Comparison of ENCODE assay signal across 20 mouse cellular contexts in the genomic region with DNA sequence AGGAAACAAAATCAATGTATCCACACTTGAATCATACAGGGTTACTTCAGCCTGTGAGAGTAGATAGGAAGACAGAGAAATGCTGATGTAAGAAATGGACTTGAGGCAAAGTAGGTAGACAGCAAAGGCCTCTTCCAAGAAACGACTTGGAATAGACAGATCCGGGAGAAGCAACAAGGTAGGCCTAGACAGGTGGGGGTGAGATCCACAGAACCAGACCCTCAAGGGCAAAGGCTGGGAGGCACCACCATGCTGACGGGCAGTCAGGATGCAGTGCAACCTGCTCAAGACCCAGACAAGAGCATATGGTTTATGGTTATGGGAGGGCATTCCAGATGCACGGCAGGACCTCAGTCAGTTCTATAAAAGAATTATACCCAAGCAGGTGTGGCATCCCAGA. TPM values are rescaled to one million over a fixed set of nuclear protein-coding genes. Genes with fewer than 3 reads are reported as not detected.
DNase-seq lines count a peak whose midpoint lies in the region; ATAC-seq and TF ChIP-seq lines count a peak whose summit lies in the region.
"Had no signal": no experiment of that assay in that cellular context is flagged by ENCODE, and none has a peak within 500 bp of the region (broad histone marks: within the 10 kb centered on the region; RNA-seq: fewer than 3 reads in every experiment).

No protein-coding gene starts in this region.

- ATAC-seq in forebrain, embryonic 14.5 days = no peak
- ATAC-seq in forebrain, embryonic 12.5 days (ENCODE audit: low FRiP score) = no peak
- ATAC-seq in midbrain, embryonic 14.5 days (ENCODE audit: low FRiP score, low TSS enrichment) = no peak
- no peak; the same call in 1 of the 2 replicates for ATAC-seq in neural tube, embryonic 15.5 days (ENCODE audit: low FRiP score)
- no peak for ATAC-seq in intestine, postnatal 0 days

- intact Hi-C loops in left cerebral cortex, adult 2 months (cut with DNase I) = no loop called here
- intact Hi-C loops in left cerebral cortex, postnatal 10 days (cut with DNase I) = no loop called here

- WGBS in forebrain, embryonic 14.5 days = 77% methylated on average over 4 of the region's 4 CpGs
- WGBS in forebrain, embryonic 12.5 days = 82% methylated on average over 4 of the region's 4 CpGs
- WGBS in midbrain, embryonic 14.5 days = 83% methylated on average over 4 of the region's 4 CpGs
- WGBS in neural tube, embryonic 15.5 days = 62% methylated on average over 4 of the region's 4 CpGs
- WGBS in intestine, postnatal 0 days = 69% methylated on average over 4 of the region's 4 CpGs

- H3K36me3 ChIP-seq in forebrain, embryonic 14.5 days (ENCODE audit: control insufficient read depth, insufficient read depth, low read length) = no peaks in the 10 kb centered on the region
- no peaks in the 10 kb centered on the region for H3K36me3 ChIP-seq in forebrain, embryonic 12.5 days (replicated peaks)
- no peaks in the 10 kb centered on the region for H3K36me3 ChIP-seq in midbrain, embryonic 14.5 days (ENCODE audit: control insufficient read depth, insufficient read depth, low read length)
- no peaks in the 10 kb centered on the region; the same call in 1 of the 2 replicates for H3K36me3 ChIP-seq in neural tube, embryonic 15.5 days
- H3K36me3 ChIP-seq in intestine, postnatal 0 days (ENCODE audit: control insufficient read depth, insufficient read depth) = no peaks in the 10 kb centered on the region
- H3K36me3 ChIP-seq: embryonic facial prominence, embryonic 15.5 days; heart, embryonic 10.5 days had no signal

- 0 out of 2 replicates have a peak, but pooled peaks cover 3% of the 10 kb centered on the region for H3K4me1 ChIP-seq in forebrain, embryonic 14.5 days (ENCODE audit: control insufficient read depth, insufficient read depth, low read length)
- peaks cover 21% of the 10 kb centered on the region for H3K4me1 ChIP-seq in forebrain, embryonic 12.5 days
- H3K4me1 ChIP-seq in midbrain, embryonic 14.5 days (ENCODE audit: control insufficient read depth, insufficient read depth, low read length) = peaks cover 10% of the 10 kb centered on the region; the same call in 1 of the 2 replicates
- peaks cover 28% of the 10 kb centered on the region for H3K4me1 ChIP-seq in neural tube, embryonic 15.5 days
- peaks cover 2% of the 10 kb centered on the region; the same call in 1 of the 2 replicates for H3K4me1 ChIP-seq in intestine, postnatal 0 days (replicated peaks; ENCODE audit: control insufficient read depth, insufficient read depth, low read length)

- no peak overlapping the region for H3K4me3 ChIP-seq in forebrain, embryonic 14.5 days (ENCODE audit: low read depth, low read length)
- no peak overlapping the region for H3K4me3 ChIP-seq in forebrain, embryonic 12.5 days (replicated peaks)
- H3K4me3 ChIP-seq in left cerebral cortex, adult 2 months = no peak overlapping the region
- H3K4me3 ChIP-seq in midbrain, embryonic 14.5 days (replicated peaks; ENCODE audit: low read depth, low read length) = no peak overlapping the region
- H3K4me3 ChIP-seq in neural tube, embryonic 15.5 days (replicated peaks) = peak overlapping the region; percentile 60; the same call in 1 of the 2 replicates
- H3K4me3 ChIP-seq in intestine, postnatal 0 days (ENCODE audit: low read depth, low read length) = no peak overlapping the region

- no peak overlapping the region for H3K9ac ChIP-seq in forebrain, embryonic 14.5 days (ENCODE audit: low read length)
- H3K9ac ChIP-seq in forebrain, embryonic 12.5 days = no peak overlapping the region
- no peak overlapping the region for H3K9ac ChIP-seq in midbrain, embryonic 14.5 days (replicated peaks; ENCODE audit: low read length)
- no peak overlapping the region; the same call in 1 of the 2 replicates for H3K9ac ChIP-seq in neural tube, embryonic 15.5 days (replicated peaks)
- no peak overlapping the region for H3K9ac ChIP-seq in intestine, postnatal 0 days (ENCODE audit: low read depth, low read length)
- H3K9ac ChIP-seq: embryonic facial prominence, embryonic 15.5 days had no signal

- peaks cover 27% of the 10 kb centered on the region for H3K27me3 ChIP-seq in forebrain, embryonic 14.5 days (replicated peaks; ENCODE audit: control insufficient read depth, insufficient read depth, low read length)
- peaks cover 57% of the 10 kb centered on the region for H3K27me3 ChIP-seq in forebrain, embryonic 12.5 days
- H3K27me3 ChIP-seq in midbrain, embryonic 14.5 days (ENCODE audit: control insufficient read depth, insufficient read depth, low read length) = peaks cover 44% of the 10 kb centered on the region
- peaks cover 47% of the 10 kb centered on the region for H3K27me3 ChIP-seq in neural tube, embryonic 15.5 days (replicated peaks)
- peaks cover 38% of the 10 kb centered on the region for H3K27me3 ChIP-seq in intestine, postnatal 0 days (replicated peaks; ENCODE audit: control insufficient read depth, insufficient read depth, low read length)

- no peak overlapping the region for H3K27ac ChIP-seq in forebrain, embryonic 14.5 days (ENCODE audit: low read depth, low read length)
- no peak overlapping the region for H3K27ac ChIP-seq in forebrain, embryonic 12.5 days
- H3K27ac ChIP-seq in left cerebral cortex, adult 2 months = peak overlapping the region; percentile 97
- no peak overlapping the region for H3K27ac ChIP-seq in midbrain, embryonic 14.5 days (replicated peaks; ENCODE audit: low read depth, low read length)
- peak overlapping the region; percentile 79; the same call in 1 of the 2 replicates for H3K27ac ChIP-seq in neural tube, embryonic 15.5 days (replicated peaks)
- H3K27ac ChIP-seq in intestine, postnatal 0 days (ENCODE audit: low read depth, low read length) = no peak overlapping the region
- H3K27ac ChIP-seq: embryonic facial prominence, embryonic 15.5 days; heart, embryonic 10.5 days; kidney, postnatal 0 days had no signal

- no peak for DNase-seq in forebrain, embryonic 14.5 days (ENCODE audit: low spot score)
- DNase-seq in left cerebral cortex, adult 2 months (ENCODE audit: extremely low spot score in 1 of 2, low spot score in 2 of 2) = no peak
- DNase-seq in left cerebral cortex, postnatal 10 days (ENCODE audit: extremely low spot score in 1 of 2, low spot score in 2 of 2) = no peak
- DNase-seq in midbrain, embryonic 14.5 days = no peak

- no peaks in the 10 kb centered on the region for H3K9me3 ChIP-seq in forebrain, embryonic 14.5 days (replicated peaks; ENCODE audit: control insufficient read depth, low read length)
- H3K9me3 ChIP-seq in forebrain, embryonic 12.5 days = no peaks in the 10 kb centered on the region
- no peaks in the 10 kb centered on the region for H3K9me3 ChIP-seq in midbrain, embryonic 14.5 days (ENCODE audit: control insufficient read depth, low read length)
- H3K9me3 ChIP-seq in neural tube, embryonic 15.5 days (replicated peaks) = no peaks in the 10 kb centered on the region
- H3K9me3 ChIP-seq in intestine, postnatal 0 days (ENCODE audit: control insufficient read depth) = no peaks in the 10 kb centered on the region
- H3K9me3 ChIP-seq: embryonic facial prominence, embryonic 15.5 days; heart, embryonic 10.5 days had no signal

- H3K4me2 ChIP-seq in forebrain, embryonic 14.5 days (ENCODE audit: low read length) = peak overlapping the region; percentile 89; the same call in 1 of the 2 replicates
- no peak overlapping the region; the same call in 1 of the 2 replicates for H3K4me2 ChIP-seq in forebrain, embryonic 12.5 days
- H3K4me2 ChIP-seq in midbrain, embryonic 14.5 days (ENCODE audit: low read length) = peak overlapping the region; percentile 82; the same call in 1 of the 2 replicates
- H3K4me2 ChIP-seq in neural tube, embryonic 15.5 days = peak overlapping the region; percentile 69
- no peak overlapping the region for H3K4me2 ChIP-seq in intestine, postnatal 0 days (replicated peaks; ENCODE audit: low read depth)

- no peak for TF ChIP-seq CTCF in left cerebral cortex, adult 2 months (IDR thresholded peaks at IDR 0.05)
- no peak for TF ChIP-seq CTCF in intestine, postnatal 0 days (IDR thresholded peaks at IDR 0.05; ENCODE audit: low read depth)

RNA-seq across cellular contexts. Expression of a gene that starts 0.6 kb away (rescaled TPM):
- polyA plus RNA-seq in forebrain, embryonic 14.5 days (2014; fragmentation: Nextera tagmentation; extraction: Ambion mirVana) = 25.7 and 31.8 TPM in 2 replicates
- polyA plus RNA-seq in forebrain, embryonic 12.5 days (2016; fragmentation: Nextera tagmentation; extraction: Ambion mirVana) = 2.7 and 3.6 TPM in 2 replicates
- total RNA-seq in left cerebral cortex, adult 2 months (2021) = 100 to 1,000 TPM; 869 to 881 TPM
- total RNA-seq in left cerebral cortex, postnatal 10 days (2021) = 100 to 1,000 TPM; 739 to 802 TPM
- polyA plus RNA-seq in midbrain, embryonic 14.5 days (2014; fragmentation: Nextera tagmentation; extraction: Ambion mirVana) = 37.5 and 53.7 TPM in 2 replicates
- 110 and 122 TPM in 2 replicates for polyA plus RNA-seq in neural tube, embryonic 15.5 days (2015; fragmentation: Nextera tagmentation; extraction: Ambion mirVana)
- polyA plus RNA-seq in intestine, postnatal 0 days (2015; fragmentation: Nextera tagmentation; extraction: Ambion mirVana) = 0.22 and 0.37 TPM in 2 replicates
- total RNA-seq: gastrocnemius, adult 18-20 months had no signal
- polyA plus RNA-seq: C2C12; gonadal fat pad, adult 2 months; heart, postnatal 0 days; kidney, postnatal 0 days; liver, embryonic 16.5 days; lung, postnatal 0 days had no signal

RNA-seq across cellular contexts. Expression of a gene that starts 16.8 kb away (rescaled TPM):
- polyA plus RNA-seq in forebrain, embryonic 14.5 days (2014; fragmentation: Nextera tagmentation; extraction: Ambion mirVana) = not detected in 2 replicates
- not detected in 2 replicates for polyA plus RNA-seq in forebrain, embryonic 12.5 days (2016; fragmentation: Nextera tagmentation; extraction: Ambion mirVana)
- total RNA-seq in left cerebral cortex, adult 2 months (2021) = not detected
- total RNA-seq in left cerebral cortex, postnatal 10 days (2021) = under 1 TPM in 1 of 2 experiments, not detected in 1; 0.17 TPM
- not detected in 2 replicates for polyA plus RNA-seq in midbrain, embryonic 14.5 days (2014; fragmentation: Nextera tagmentation; extraction: Ambion mirVana)
- polyA plus RNA-seq in neural tube, embryonic 15.5 days (2015; fragmentation: Nextera tagmentation; extraction: Ambion mirVana) = not detected in 2 replicates
- not detected in 2 replicates for polyA plus RNA-seq in intestine, postnatal 0 days (2015; fragmentation: Nextera tagmentation; extraction: Ambion mirVana)
- total RNA-seq: adrenal gland, postnatal 36 days; gastrocnemius, adult 18-20 months; layer of hippocampus, adult 18-20 months; left cerebral cortex, postnatal 4 days had no signal
- polyA plus RNA-seq: C2C12; embryonic facial prominence, embryonic 15.5 days; gonadal fat pad, adult 2 months; heart, embryonic 10.5 days; heart, postnatal 0 days; kidney, postnatal 0 days; liver, embryonic 16.5 days; lung, postnatal 0 days; stomach, embryonic 16.5 days had no signal

RNA-seq across cellular contexts. Expression of a gene that starts 17.3 kb away (rescaled TPM):
- polyA plus RNA-seq in forebrain, embryonic 14.5 days (2014; fragmentation: Nextera tagmentation; extraction: Ambion mirVana) = 16.8 and 17.4 TPM in 2 replicates
- polyA plus RNA-seq in forebrain, embryonic 12.5 days (2016; fragmentation: Nextera tagmentation; extraction: Ambion mirVana) = 4.3 and 11.3 TPM in 2 replicates
- total RNA-seq in left cerebral cortex, adult 2 months (2021) = 100 to 1,000 TPM; 128 to 130 TPM
- 100 to 1,000 TPM; 213 to 226 TPM for total RNA-seq in left cerebral cortex, postnatal 10 days (2021)
- polyA plus RNA-seq in midbrain, embryonic 14.5 days (2014; fragmentation: Nextera tagmentation; extraction: Ambion mirVana) = 19.1 and 29.4 TPM in 2 replicates
- 10.3 and 21.6 TPM in 2 replicates for polyA plus RNA-seq in neural tube, embryonic 15.5 days (2015; fragmentation: Nextera tagmentation; extraction: Ambion mirVana)
- polyA plus RNA-seq in intestine, postnatal 0 days (2015; fragmentation: Nextera tagmentation; extraction: Ambion mirVana) = 0.50 and 0.59 TPM in 2 replicates
- total RNA-seq: gastrocnemius, adult 18-20 months had no signal
- polyA plus RNA-seq: liver, embryonic 16.5 days; lung, postnatal 0 days had no signal

RNA-seq across cellular contexts. Expression of a gene that starts 22.2 kb away (rescaled TPM):
- 16.0 and 16.3 TPM in 2 replicates for polyA plus RNA-seq in forebrain, embryonic 14.5 days (2014; fragmentation: Nextera tagmentation; extraction: Ambion mirVana)
- 12.8 and 14.2 TPM in 2 replicates for polyA plus RNA-seq in forebrain, embryonic 12.5 days (2016; fragmentation: Nextera tagmentation; extraction: Ambion mirVana)
- total RNA-seq in left cerebral cortex, adult 2 months (2021) = 10 to 100 TPM; 91.7 to 95.3 TPM
- total RNA-seq in left cerebral cortex, postnatal 10 days (2021) = 10 to 100 TPM; 64.3 to 69.0 TPM
- polyA plus RNA-seq in midbrain, embryonic 14.5 days (2014; fragmentation: Nextera tagmentation; extraction: Ambion mirVana) = 25.5 and 40.2 TPM in 2 replicates
- 112 and 137 TPM in 2 replicates for polyA plus RNA-seq in neural tube, embryonic 15.5 days (2015; fragmentation: Nextera tagmentation; extraction: Ambion mirVana)
- 14.8 and 15.2 TPM in 2 replicates for polyA plus RNA-seq in intestine, postnatal 0 days (2015; fragmentation: Nextera tagmentation; extraction: Ambion mirVana)

Comparison
In these comparisons a context has a peak if more than half of its experiments do, and no peak if none do; other contexts are left out.
1. H3K4me2 ChIP-seq: peak in forebrain, embryonic 14.5 days (single experiment), midbrain, embryonic 14.5 days (single experiment) and neural tube, embryonic 15.5 days (single experiment); none in forebrain, embryonic 12.5 days (single experiment) and intestine, postnatal 0 days (single experiment).
2. H3K27ac ChIP-seq: peak in left cerebral cortex, adult 2 months (single experiment) and neural tube, embryonic 15.5 days (single experiment); none in forebrain, embryonic 14.5 days (single experiment), forebrain, embryonic 12.5 days (single experiment), midbrain, embryonic 14.5 days (single experiment) and intestine, postnatal 0 days (single experiment).